Mouse (Mus musculus): ENCODE data around the gene Zswim1. TPM values are rescaled to one million over a fixed set of nuclear protein-coding genes. Genes with fewer than 3 reads are reported as not detected.
"Not testable (repeated sequence)": the region's sequence is repeated elsewhere in the genome, so short reads cannot be mapped to it uniquely, and the experiment has no call there.

Zswim1 gene
- total RNA-seq, 2 experiments from 2014 or later = 3.0 to 4.6 TPM

- intact Hi-C loops (cut with DNase I) = loop anchor here (10.0 kb wide), 1 partner anchor 211 kb away; the partner anchor contains the start of gene Ncoa5
These were observed 1.5 kb downstream of the Zswim1 start for GRCm38 (mm10) chr2:164823969-164824368.

GRCm38 (mm10) chr2:164825521-164825920 is 3.0 kb downstream of the Zswim1 start:
- intact Hi-C loops (cut with DNase I) = loop anchor here (10.0 kb wide), 1 partner anchor 209 kb away; the partner anchor contains the start of gene Ncoa5
- no peak for DNase-seq

More at GRCm38 (mm10) chr2:164823969-164824368, 1.5 kb downstream of the Zswim1 start:
- no peak for DNase-seq

GRCm38 (mm10) chr2:164827146-164827850 is 4.8 kb downstream of the Zswim1 start:
- intact Hi-C loops (cut with DNase I) = loop anchor here (10.0 kb wide), 1 partner anchor 208 kb away; the partner anchor contains the start of gene Ncoa5
- DNase-seq = no peak

DNA sequence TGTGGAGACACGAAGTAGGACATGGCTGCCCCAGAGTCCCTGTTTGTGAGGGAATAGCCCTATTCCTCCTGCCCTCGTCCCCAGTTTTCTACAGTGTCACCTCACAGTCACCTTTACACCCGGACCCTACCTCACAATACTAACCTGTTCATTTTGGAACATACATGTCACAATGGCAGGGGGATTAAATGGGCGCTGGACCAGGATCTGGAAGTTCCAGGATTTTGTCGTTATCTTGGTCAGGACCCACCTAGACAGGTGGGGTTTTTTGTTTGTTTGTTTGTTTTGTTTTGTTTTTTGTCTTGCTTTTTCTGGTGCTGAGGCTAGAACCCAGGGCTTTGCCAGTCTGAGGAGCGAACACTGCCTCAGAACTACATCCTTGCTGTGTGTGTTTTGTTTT is 6.0 kb downstream of the Zswim1 start, which contains the start of gene Spata25:
Gene Spata25, minus strand, starts transcription at position 101 of the 400 bp plus-strand sequence.
- no peak for DNase-seq
- intact Hi-C loops (cut with DNase I) = loop anchor here (10.0 kb wide), 1 partner anchor 206 kb away; the partner anchor contains the start of gene Ncoa5

- DNase-seq = no peak
- intact Hi-C loops (cut with DNase I) = loop anchor here (10.0 kb wide), 1 partner anchor 206 kb away; the partner anchor contains the start of gene Ncoa5
These were observed 6.6 kb downstream of the Zswim1 start for GRCm38 (mm10) chr2:164829090-164829489.

DNA sequence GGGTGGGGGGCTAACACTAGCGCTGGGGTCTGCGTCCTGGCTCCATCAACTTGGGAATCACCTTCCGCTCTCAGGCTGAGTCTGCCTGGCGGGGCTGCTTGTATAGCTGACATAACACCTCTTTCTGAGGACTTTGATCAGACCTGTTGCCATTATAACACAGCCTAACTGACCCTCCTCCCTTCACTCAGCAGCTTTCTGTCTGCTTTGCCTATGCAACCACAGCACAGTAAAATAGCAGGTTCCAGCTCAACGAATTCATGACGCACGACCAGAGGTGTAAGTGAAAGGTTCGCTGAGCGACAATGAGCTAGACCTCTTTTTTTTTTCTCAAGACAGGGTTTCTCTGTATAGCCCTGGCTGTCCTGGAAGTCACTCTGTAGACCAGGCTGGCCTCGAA is 8.5 kb downstream of the Zswim1 start:
- intact Hi-C loops (cut with DNase I) = loop anchor here (10.0 kb wide), 1 partner anchor 74 kb away; no protein-coding TSS in a partner anchor

GRCm38 (mm10) chr2:164832032-164832747 is 9.7 kb downstream of the Zswim1 start:
- intact Hi-C loops (cut with DNase I) = loop anchor here (10.0 kb wide), 1 partner anchor 73 kb away; no protein-coding TSS in a partner anchor
- DNase-seq = no peak

More for the DNA sequence above, 8.5 kb downstream of the Zswim1 start:
- DNase-seq = no peak

DNA sequence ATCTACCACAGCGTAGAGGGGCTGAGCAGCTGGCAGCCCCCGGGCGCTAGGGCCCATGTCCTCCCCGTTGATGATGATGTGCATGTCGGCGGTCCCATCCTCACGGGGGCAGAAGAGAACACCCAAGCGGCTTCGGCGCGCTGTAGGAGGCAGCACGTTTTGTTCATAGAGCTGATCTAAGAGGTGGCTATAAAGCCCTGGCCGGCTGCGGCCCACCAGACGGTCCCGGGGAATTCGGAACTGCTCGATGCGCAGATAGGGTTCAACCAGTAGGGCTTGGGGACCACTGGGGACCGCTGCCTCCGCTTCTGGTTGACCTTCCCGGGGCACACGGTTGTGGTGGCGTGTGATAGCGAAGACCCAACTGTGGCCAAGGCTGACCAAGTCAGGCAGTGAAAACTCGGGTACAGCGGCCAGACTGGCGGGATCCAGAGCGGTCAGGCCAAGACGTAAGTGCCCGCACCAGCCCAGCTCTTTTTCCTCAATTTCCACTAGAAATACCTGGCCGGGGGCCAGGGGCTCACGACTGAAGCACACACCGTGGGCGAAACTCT is 10.3 kb downstream of the Zswim1 start, which contains the start of gene Ctsa:
Gene Ctsa, plus strand, starts transcription at position 126 of the 554 bp plus-strand sequence.
- intact Hi-C loops (cut with DNase I) = loop anchor here (10.0 kb wide), 1 partner anchor 72 kb away; no protein-coding TSS in a partner anchor
- DNase-seq = peak; percentile 71

DNA sequence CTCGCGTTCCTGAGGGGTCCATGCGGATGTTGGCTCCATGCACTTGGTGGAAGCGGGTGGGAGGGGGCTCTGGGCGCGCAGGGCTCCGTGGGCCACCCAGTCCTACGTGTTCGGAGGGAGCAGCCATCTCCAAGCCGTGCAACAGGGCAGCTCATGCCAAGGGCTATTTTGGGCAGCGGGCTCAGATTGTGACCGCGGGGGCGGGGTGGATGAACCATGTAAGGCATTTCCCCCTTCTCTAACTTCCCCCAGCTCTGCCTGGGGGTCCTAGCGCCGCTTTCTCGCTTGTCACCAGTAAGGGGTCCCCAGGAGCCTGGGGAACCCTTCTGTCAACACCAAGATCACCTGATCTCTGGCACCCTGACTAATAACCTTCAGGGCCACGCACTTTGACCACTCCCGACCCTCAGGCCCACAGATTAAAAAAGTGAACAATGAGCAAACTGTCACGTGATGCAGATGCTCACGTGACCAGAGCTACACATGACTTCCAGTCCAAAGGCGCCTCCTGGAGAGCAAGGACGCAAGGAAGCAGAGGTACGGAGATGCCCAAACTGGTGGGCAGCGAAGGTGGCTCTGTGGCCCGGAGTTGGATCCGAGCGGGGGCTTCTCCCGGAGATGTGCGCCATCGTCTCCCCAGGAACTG is 11.0 kb downstream of the Zswim1 start, which contains the start of gene Neurl2:
Gene Neurl2, minus strand, starts transcription at position 143 of the 646 bp plus-strand sequence.
- peak; percentile 82 to 88 for DNase-seq
- intact Hi-C loops (cut with DNase I) = loop anchor here (10.0 kb wide), 1 partner anchor 71 kb away; no protein-coding TSS in a partner anchor

- no peak for DNase-seq
- intact Hi-C loops (cut with DNase I) = loop anchor here (10.0 kb wide), 1 partner anchor 70 kb away; no protein-coding TSS in a partner anchor
These were observed 12.0 kb downstream of the Zswim1 start for GRCm38 (mm10) chr2:164834531-164834930.

DNA sequence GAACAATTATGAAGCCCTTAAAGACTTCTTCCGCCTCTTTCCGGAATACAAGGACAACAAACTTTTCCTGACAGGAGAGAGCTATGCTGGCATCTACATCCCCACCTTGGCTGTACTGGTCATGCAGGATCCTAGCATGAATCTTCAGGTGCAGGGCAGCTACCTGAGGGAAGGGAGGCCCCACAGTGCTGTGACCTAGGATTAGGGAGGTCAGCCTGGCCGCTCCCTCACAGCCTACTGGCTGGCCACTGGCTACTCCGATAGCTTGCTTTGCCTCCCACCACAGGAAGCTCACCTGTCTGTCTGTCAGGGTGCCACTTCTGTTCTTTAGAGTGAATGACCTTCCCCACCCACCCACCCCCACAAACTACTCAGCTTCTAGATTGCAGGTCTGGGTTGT is 12.7 kb downstream of the Zswim1 start:
- intact Hi-C loops (cut with DNase I) = loop anchor here (10.0 kb wide), 1 partner anchor 70 kb away; no protein-coding TSS in a partner anchor

GRCm38 (mm10) chr2:164845782-164846181 is 23.3 kb downstream of the Zswim1 start:
- intact Hi-C loops (cut with DNase I) = no loop called here

More for the DNA sequence above, 12.7 kb downstream of the Zswim1 start:
- DNase-seq = no peak

GRCm38 (mm10) chr2:164850061-164850460 is 27.6 kb downstream of the Zswim1 start:
- DNase-seq = no peak
- intact Hi-C loops (cut with DNase I) = no loop called here

More at GRCm38 (mm10) chr2:164845782-164846181, 23.3 kb downstream of the Zswim1 start:
- no peak for DNase-seq

GRCm38 (mm10) chr2:164855572-164855971 is 33.1 kb downstream of the Zswim1 start:
- intact Hi-C loops (cut with DNase I); DNase-seq: not testable (repeated sequence)

GRCm38 (mm10) chr2:164856309-164857100 is 34.0 kb downstream of the Zswim1 start:
- no peak for DNase-seq
- intact Hi-C loops (cut with DNase I) = no loop called here

DNA sequence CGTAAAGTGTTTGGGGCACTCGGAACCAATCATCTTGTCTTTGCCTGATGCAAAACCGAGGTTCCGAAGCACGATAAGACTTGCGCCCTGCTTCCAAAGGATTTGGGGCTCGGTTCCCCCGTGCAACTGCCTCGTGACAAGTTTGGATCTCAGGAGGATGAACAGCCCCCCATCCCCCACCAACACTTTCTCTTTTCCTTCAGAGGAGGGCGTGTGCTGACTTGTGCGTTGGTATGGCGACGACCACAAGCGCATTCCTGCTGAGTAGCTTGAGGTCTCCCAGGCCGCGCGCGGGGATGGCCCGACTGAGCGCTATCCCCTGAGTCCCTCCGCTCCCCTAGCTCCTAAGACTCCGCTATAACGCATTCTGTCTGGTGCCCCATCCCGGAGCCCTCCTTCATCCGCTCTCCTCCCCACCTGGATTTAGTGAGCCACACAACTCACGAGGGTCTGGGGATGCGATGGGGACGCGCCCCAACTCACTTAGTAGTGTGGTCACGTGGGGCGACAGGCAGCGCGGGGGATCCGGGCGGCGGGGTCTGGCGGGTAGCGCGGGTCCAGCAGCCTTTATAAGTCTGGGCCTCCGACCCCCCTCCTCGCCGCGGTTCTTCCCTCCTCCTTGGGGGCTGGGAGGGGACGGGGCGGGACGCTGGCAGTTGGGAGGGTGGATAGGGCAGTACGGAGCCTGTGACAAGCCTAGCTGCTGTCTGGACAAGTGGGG is 34.8 kb downstream of the Zswim1 start, which contains the start of gene Pltp:
Gene Pltp, minus strand, starts transcription at position 611 of the 721 bp plus-strand sequence.
- DNase-seq = peak; percentile 42 to 55
- intact Hi-C loops (cut with DNase I) = no loop called here

DNA sequence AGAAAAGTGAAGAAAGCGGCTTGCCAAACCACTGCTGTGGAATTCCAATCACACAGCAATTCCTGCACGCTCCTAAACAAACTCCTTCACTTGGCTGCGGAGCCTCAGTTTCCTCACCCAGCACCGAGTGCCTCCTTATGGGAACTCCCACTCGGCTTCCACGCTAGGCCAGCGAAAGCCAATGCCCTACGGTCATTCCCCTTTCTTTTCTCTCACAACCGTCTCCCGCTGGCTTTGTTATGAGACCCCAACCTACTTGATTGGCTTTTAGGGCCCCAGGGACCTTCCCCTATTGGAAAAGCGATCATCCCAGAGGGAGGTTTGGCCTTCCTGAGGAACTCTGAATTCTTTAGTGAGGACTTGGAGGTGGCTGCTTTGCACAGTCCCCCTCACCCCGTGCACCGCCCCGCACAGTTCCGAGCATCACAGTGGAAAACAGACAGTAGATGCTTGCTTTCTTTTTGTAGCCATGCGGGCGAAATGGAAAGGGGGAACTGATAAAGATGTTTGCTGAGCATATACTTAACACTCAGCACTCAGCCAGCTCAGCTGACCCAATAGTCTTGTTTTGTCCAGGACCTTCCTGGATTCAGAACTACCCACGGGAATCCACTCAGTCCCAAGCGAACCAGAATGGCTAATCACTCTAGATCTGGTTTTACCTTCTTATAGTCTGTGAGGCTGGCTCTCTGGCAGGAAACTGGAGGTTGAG is 35.5 kb downstream of the Zswim1 start:
- DNase-seq = no peak
- intact Hi-C loops (cut with DNase I) = no loop called here
